Mouse (Mus musculus): ENCODE measurements around the gene Glud1.

DNA sequence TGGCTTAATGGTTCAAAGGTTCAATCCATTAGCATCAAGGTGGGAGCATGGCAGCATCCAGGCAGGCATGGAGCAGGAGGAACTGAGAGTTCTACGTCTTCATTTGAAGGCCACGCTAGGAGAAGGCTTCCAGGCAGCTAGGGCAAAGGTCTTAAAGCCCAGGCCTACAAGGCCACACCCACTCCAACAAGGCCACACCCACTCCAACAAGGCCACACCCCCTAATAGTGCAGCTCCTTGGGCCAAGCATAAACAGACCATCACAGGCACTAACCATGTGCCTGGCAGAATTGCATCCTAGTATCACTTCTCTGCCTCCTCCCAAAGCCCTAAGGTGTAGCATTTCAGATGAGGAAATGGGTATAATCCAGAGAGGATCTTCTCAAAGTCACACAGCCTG, 61.2 kb downstream of the Glud1 start:
- no peak for TF ChIP-seq POLR2A (IDR thresholded peaks at IDR 0.05; ENCODE audit: control insufficient read depth, extremely low read depth, insufficient read depth, low read length, poor library complexity)
- TF ChIP-seq CTCF (IDR thresholded peaks at IDR 0.05; ENCODE audit: borderline replicate concordance, control insufficient read depth, extremely low read depth, insufficient read depth, low read length, poor library complexity): no peak
